Mouse (Mus musculus): ENCODE measurements around the gene Adam15. TPM values are rescaled to one million over a fixed set of nuclear protein-coding genes. Genes with fewer than 3 reads are reported as not detected.
A peak's percentile ranks its signal among the peaks of the same experiment; 100 is the strongest.

Adam15 gene
- polyA plus RNA-seq, 1 experiment = 78.4 TPM

GRCm38 (mm10) chr3:89377831-89378230 lies 28.0 kb upstream of the Adam15 start:
- no peak for TF ChIP-seq E2F4 (IDR thresholded peaks at IDR 0.05; ENCODE audit: insufficient read depth)
- no peak for TF ChIP-seq CEBPB (IDR thresholded peaks at IDR 0.05; ENCODE audit: insufficient read depth, poor library complexity, severe bottlenecking)
- no peak for TF ChIP-seq TCF12 (IDR thresholded peaks at IDR 0.05; ENCODE audit: insufficient read depth, poor library complexity, severe bottlenecking)
- TF ChIP-seq POLR2A (IDR thresholded peaks at IDR 0.05; ENCODE audit: insufficient read length, low read depth) = no peak
- no peak for TF ChIP-seq TCF3 (IDR thresholded peaks at IDR 0.05; ENCODE audit: insufficient read length, low read depth)
- TF ChIP-seq POLR2AphosphoS2 (IDR thresholded peaks at IDR 0.05; ENCODE audit: insufficient read length, low read depth) = no peak
- TF ChIP-seq MYOG (IDR thresholded peaks at IDR 0.05; ENCODE audit: control insufficient read depth in 1 of 3, insufficient read depth in 1 of 3, insufficient read length in 2 of 3, low read depth in 2 of 3) = no peak
- TF ChIP-seq USF1 (IDR thresholded peaks at IDR 0.05; ENCODE audit: low read depth) = no peak
- TF ChIP-seq MAX (IDR thresholded peaks at IDR 0.05; ENCODE audit: low read depth) = no peak
- TF ChIP-seq SRF (IDR thresholded peaks at IDR 0.05; ENCODE audit: control insufficient read depth, insufficient read length, low read depth) = no peak
- Histone ChIP-seq H3K79me2 (ENCODE audit: control insufficient read depth, insufficient read depth) (peaks cover 8% of the 10 kb centered on the region), H3K4me3 (peak overlapping the region; percentile 7), H3K27me3 (ENCODE audit: control insufficient read depth, insufficient read depth, insufficient read length) (no peaks in the 10 kb centered on the region), H3K4me2 (ENCODE audit: low read depth) (no peak overlapping the region), H3K36me3 (ENCODE audit: control insufficient read depth, insufficient read depth) (peaks cover 10% of the 10 kb centered on the region), H3ac (ENCODE audit: control insufficient read depth, insufficient read length) (no peak overlapping the region)

- Histone ChIP-seq H3K79me2 (ENCODE audit: control insufficient read depth, insufficient read depth) (no peaks in the 10 kb centered on the region), H3K36me3 (ENCODE audit: control insufficient read depth, insufficient read depth) (no peaks in the 10 kb centered on the region), H3ac (ENCODE audit: control insufficient read depth, insufficient read length) (no peak overlapping the region), H3K4me3 (no peak overlapping the region), H3K27me3 (ENCODE audit: control insufficient read depth, insufficient read depth, insufficient read length) (peaks cover 2% of the 10 kb centered on the region), H3K4me2 (ENCODE audit: low read depth) (no peak overlapping the region)
- TF ChIP-seq E2F4 (IDR thresholded peaks at IDR 0.05; ENCODE audit: insufficient read depth) (no peak), MYOD1 (IDR thresholded peaks at IDR 0.05; ENCODE audit: control insufficient read depth in 1 of 3, insufficient read length in 2 of 3, low read depth in 2 of 3) (no peak), MAX (IDR thresholded peaks at IDR 0.05; ENCODE audit: low read depth) (no peak), TCF3 (IDR thresholded peaks at IDR 0.05; ENCODE audit: insufficient read length, low read depth) (no peak), SRF (IDR thresholded peaks at IDR 0.05; ENCODE audit: control insufficient read depth, insufficient read length, low read depth) (no peak), POLR2A (IDR thresholded peaks at IDR 0.05; ENCODE audit: insufficient read length, low read depth) (no peak), POLR2AphosphoS2 (IDR thresholded peaks at IDR 0.05; ENCODE audit: insufficient read length, low read depth) (peak; percentile 57), REST (IDR thresholded peaks at IDR 0.05; ENCODE audit: insufficient read depth, insufficient read length) (no peak), USF1 (IDR thresholded peaks at IDR 0.05; ENCODE audit: low read depth) (no peak)
Observed at GRCm38 (mm10) chr3:89373581-89374231, 23.9 kb upstream of the Adam15 start.

GRCm38 (mm10) chr3:89367338-89367737 lies 17.5 kb upstream of the Adam15 start:
- H3K79me2 ChIP-seq (ENCODE audit: control insufficient read depth, insufficient read depth) = no peaks in the 10 kb centered on the region
- no peak overlapping the region for H3K4me2 ChIP-seq (ENCODE audit: low read depth)
- peaks cover 42% of the 10 kb centered on the region for H3K27me3 ChIP-seq (ENCODE audit: control insufficient read depth, insufficient read depth, insufficient read length)
- no peak overlapping the region for H3ac ChIP-seq (ENCODE audit: control insufficient read depth, insufficient read length)
- no peaks in the 10 kb centered on the region for H3K36me3 ChIP-seq (ENCODE audit: control insufficient read depth, insufficient read depth)
- H3K4me3 ChIP-seq = no peak overlapping the region
- TF ChIP-seq CEBPB (IDR thresholded peaks at IDR 0.05; ENCODE audit: insufficient read depth, poor library complexity, severe bottlenecking) (no peak), MYOD1 (IDR thresholded peaks at IDR 0.05; ENCODE audit: control insufficient read depth in 1 of 3, insufficient read length in 2 of 3, low read depth in 2 of 3) (no peak), MYOG (IDR thresholded peaks at IDR 0.05; ENCODE audit: control insufficient read depth in 1 of 3, insufficient read depth in 1 of 3, insufficient read length in 2 of 3, low read depth in 2 of 3) (no peak), POLR2A (IDR thresholded peaks at IDR 0.05; ENCODE audit: insufficient read length, low read depth) (no peak), SRF (IDR thresholded peaks at IDR 0.05; ENCODE audit: control insufficient read depth, insufficient read length, low read depth) (no peak), E2F4 (IDR thresholded peaks at IDR 0.05; ENCODE audit: insufficient read depth) (no peak), POLR2AphosphoS2 (IDR thresholded peaks at IDR 0.05; ENCODE audit: insufficient read length, low read depth) (no peak), REST (IDR thresholded peaks at IDR 0.05; ENCODE audit: insufficient read depth, insufficient read length) (no peak), MAX (IDR thresholded peaks at IDR 0.05; ENCODE audit: low read depth) (no peak), TCF12 (IDR thresholded peaks at IDR 0.05; ENCODE audit: insufficient read depth, poor library complexity, severe bottlenecking) (no peak), USF1 (IDR thresholded peaks at IDR 0.05; ENCODE audit: low read depth) (no peak)

- Histone ChIP-seq H3K27me3 (ENCODE audit: control insufficient read depth, insufficient read depth, insufficient read length) (peaks cover 42% of the 10 kb centered on the region), H3K4me3 (no peak overlapping the region), H3ac (ENCODE audit: control insufficient read depth, insufficient read length) (no peak overlapping the region), H3K4me2 (ENCODE audit: low read depth) (no peak overlapping the region), H3K79me2 (ENCODE audit: control insufficient read depth, insufficient read depth) (no peaks in the 10 kb centered on the region), H3K36me3 (ENCODE audit: control insufficient read depth, insufficient read depth) (no peaks in the 10 kb centered on the region)
- no peak for TF ChIP-seq SRF (IDR thresholded peaks at IDR 0.05; ENCODE audit: control insufficient read depth, insufficient read length, low read depth)
- TF ChIP-seq POLR2A (IDR thresholded peaks at IDR 0.05; ENCODE audit: insufficient read length, low read depth) = no peak
- TF ChIP-seq POLR2AphosphoS2 (IDR thresholded peaks at IDR 0.05; ENCODE audit: insufficient read length, low read depth) = no peak
- no peak for TF ChIP-seq REST (IDR thresholded peaks at IDR 0.05; ENCODE audit: insufficient read depth, insufficient read length)
- no peak for TF ChIP-seq TCF12 (IDR thresholded peaks at IDR 0.05; ENCODE audit: insufficient read depth, poor library complexity, severe bottlenecking)
- no peak for TF ChIP-seq CEBPB (IDR thresholded peaks at IDR 0.05; ENCODE audit: insufficient read depth, poor library complexity, severe bottlenecking)
- no peak for TF ChIP-seq USF1 (IDR thresholded peaks at IDR 0.05; ENCODE audit: low read depth)
- TF ChIP-seq MYOD1 (IDR thresholded peaks at IDR 0.05; ENCODE audit: control insufficient read depth in 1 of 3, insufficient read length in 2 of 3, low read depth in 2 of 3) = no peak
- no peak for TF ChIP-seq MAX (IDR thresholded peaks at IDR 0.05; ENCODE audit: low read depth)
- TF ChIP-seq TCF3 (IDR thresholded peaks at IDR 0.05; ENCODE audit: insufficient read length, low read depth) = no peak
- no peak for TF ChIP-seq MYOG (IDR thresholded peaks at IDR 0.05; ENCODE audit: control insufficient read depth in 1 of 3, insufficient read depth in 1 of 3, insufficient read length in 2 of 3, low read depth in 2 of 3)
- TF ChIP-seq E2F4 (IDR thresholded peaks at IDR 0.05; ENCODE audit: insufficient read depth) = no peak
Observed at GRCm38 (mm10) chr3:89365486-89366414, 16.0 kb upstream of the Adam15 start.
